Mouse (Mus musculus) MEL (cell line): Measurements from ENCODE around the gene Mob3b. TPM values are rescaled to one million over a fixed set of nuclear protein-coding genes. Genes with fewer than 3 reads are reported as not detected.

Experiments used
- DNase-seq: peaks from one replicate; pipeline ENCODE4 v3.0.0; 2011; ENCODE audit warnings: low read depth, low spot score
- H3K27ac ChIP-seq: 2 replicates; pipeline ENCODE4 v1.5.1; 2012; ENCODE audit warnings: low read depth, mild to moderate bottlenecking, control low read depth, low read length, moderate library complexity; ENCODE audit not compliant: control insufficient read depth
- H3K27me3 ChIP-seq, 2 experiments: fragments of 150-350 bp in 1 of 2; sonication (generic) in 1 of 2; 2 replicates each; pipeline ENCODE4 v1.6.1; 2012; ENCODE audit warnings: low read length in 2 of 2, mild to moderate bottlenecking in 2 of 2, improper control_type of control experiment in 1 of 2, moderate library complexity in 1 of 2; ENCODE audit not compliant: insufficient read depth in 2 of 2, control insufficient read depth in 1 of 2
- H3K36me3 ChIP-seq, 2 experiments: 2 replicates each; pipeline ENCODE4 v1.6.1; 2012 to 2014; ENCODE audit warnings: low read length in 2 of 2, improper control_type of control experiment in 1 of 2, inconsistent platforms in 1 of 2, mild to moderate bottlenecking in 1 of 2; ENCODE audit not compliant: insufficient read depth in 2 of 2, control insufficient read depth in 1 of 2
- H3K4me1 ChIP-seq, 2 experiments: fragments of 150-350 bp in 1 of 2; sonication (generic) in 1 of 2; 2 replicates each; pipeline ENCODE4 v1.6.1; 2012; ENCODE audit warnings: low read length in 2 of 2, improper control_type of control experiment in 1 of 2, mild to moderate bottlenecking in 1 of 2; ENCODE audit not compliant: insufficient read depth in 2 of 2, control insufficient read depth in 1 of 2
- H3K4me3 ChIP-seq, 2 experiments: fragments of 150-350 bp in 1 of 2; sonication (generic) in 1 of 2; 2 replicates each; pipeline ENCODE4 v1.5.1; 2012; ENCODE audit warnings: low read depth in 2 of 2, low read length in 2 of 2, mild to moderate bottlenecking in 2 of 2, moderate library complexity in 2 of 2, control low read depth in 1 of 2, improper control_type of control experiment in 1 of 2; ENCODE audit not compliant: control insufficient read depth in 1 of 2, insufficient read depth in 1 of 2
- H3K79me2 ChIP-seq: 2 replicates; pipeline ENCODE4 v1.6.1; 2012; ENCODE audit warnings: mild to moderate bottlenecking, low read length, moderate library complexity; ENCODE audit not compliant: control insufficient read depth, poor library complexity, insufficient read depth
- H3K9ac ChIP-seq: 2 replicates; pipeline ENCODE4 v1.6.1; 2012; ENCODE audit warnings: low read depth, mild to moderate bottlenecking, control low read depth, low read length, moderate library complexity; ENCODE audit not compliant: control insufficient read depth, poor library complexity, severe bottlenecking
- H3K9me3 ChIP-seq: fragments of 150-350 bp; sonication (generic); replicated peaks from 2 replicates; pipeline ENCODE4 v1.6.1; 2012; ENCODE audit warnings: mild to moderate bottlenecking, low read length, improper control_type of control experiment, moderate library complexity; ENCODE audit not compliant: insufficient read depth
- CHD2 ChIP-seq: IDR thresholded peaks from 2 replicates; pipeline ENCODE4 v1.6.1; 2011; ENCODE audit warnings: low read length, improper control_type of control experiment
- CTCF ChIP-seq, 3 experiments: IDR thresholded peaks in 2 of 3; conservative IDR thresholded peaks in 1 of 3; 2 replicates each; pipeline ENCODE4 v1.5.1; 2011 to 2012; ENCODE audit warnings: low read length in 3 of 3, low read depth in 2 of 3, mild to moderate bottlenecking in 2 of 3, improper control_type of control experiment in 1 of 3, inconsistent platforms in 1 of 3, mixed read lengths in 1 of 3, moderate library complexity in 1 of 3; ENCODE audit not compliant: control insufficient read depth in 1 of 3, insufficient read depth in 1 of 3, poor library complexity in 1 of 3, severe bottlenecking in 1 of 3
- E2F4 ChIP-seq: IDR thresholded peaks from 2 replicates; pipeline ENCODE4 v1.6.1; 2011; ENCODE audit warnings: low read depth, low read length, improper control_type of control experiment, borderline replicate concordance
- ETS1 ChIP-seq: IDR thresholded peaks from 2 replicates; pipeline ENCODE4 v1.6.1; 2012; ENCODE audit warnings: low read depth, mild to moderate bottlenecking, inconsistent platforms, low read length, improper control_type of control experiment, moderate library complexity
- GABPA ChIP-seq: IDR thresholded peaks from 2 replicates; pipeline ENCODE4 v1.6.1; 2012; ENCODE audit warnings: low read depth, mild to moderate bottlenecking, inconsistent platforms, low read length, improper control_type of control experiment, moderate library complexity
- GATA1 ChIP-seq: IDR thresholded peaks from 2 replicates; pipeline ENCODE4 v1.6.1; 2011; ENCODE audit warnings: low read depth, low read length, improper control_type of control experiment
- MAX ChIP-seq: IDR thresholded peaks from 2 replicates; pipeline ENCODE4 v1.6.1; 2011; ENCODE audit warnings: low read length, improper control_type of control experiment
- MAZ ChIP-seq: IDR thresholded peaks from 2 replicates; pipeline ENCODE4 v1.6.1; 2012; ENCODE audit warnings: low read depth, mild to moderate bottlenecking, inconsistent platforms, low read length, improper control_type of control experiment
- MEF2A ChIP-seq: IDR thresholded peaks from 2 replicates; pipeline ENCODE4 v1.6.1; 2014; ENCODE audit warnings: low read depth, mild to moderate bottlenecking, inconsistent platforms, low read length, improper control_type of control experiment; ENCODE audit not compliant: poor library complexity, insufficient replicate concordance, severe bottlenecking; ENCODE audit errors: extremely low read depth
- MYB ChIP-seq: IDR thresholded peaks from 2 replicates; pipeline ENCODE4 v1.6.1; 2011; ENCODE audit warnings: mild to moderate bottlenecking, low read depth, low read length, improper control_type of control experiment
- MYC ChIP-seq: IDR thresholded peaks from 2 replicates; pipeline ENCODE4 v1.6.1; 2011; ENCODE audit warnings: low read depth, mild to moderate bottlenecking, low read length, improper control_type of control experiment, moderate library complexity
- POLR2A ChIP-seq, 2 experiments: IDR thresholded peaks; 2 replicates each; pipeline ENCODE4 v1.6.1; 2011 to 2012; ENCODE audit warnings: low read length in 2 of 2, mild to moderate bottlenecking in 2 of 2, control low read depth in 1 of 2, improper control_type of control experiment in 1 of 2, low read depth in 1 of 2, moderate library complexity in 1 of 2; ENCODE audit not compliant: control insufficient read depth in 1 of 2, insufficient read depth in 1 of 2, poor library complexity in 1 of 2
- POLR2AphosphoS2 ChIP-seq: IDR thresholded peaks from 2 replicates; pipeline ENCODE4 v1.6.1; 2011; ENCODE audit warnings: low read length, improper control_type of control experiment
- POLR2AphosphoS5 ChIP-seq: IDR thresholded peaks from 2 replicates; pipeline ENCODE4 v1.6.1; 2012; ENCODE audit warnings: low read depth, borderline replicate concordance, mild to moderate bottlenecking, inconsistent platforms, low read length, moderate library complexity, mixed read lengths
- RAD21 ChIP-seq: IDR thresholded peaks from 2 replicates; pipeline ENCODE4 v1.6.1; 2011; ENCODE audit warnings: mild to moderate bottlenecking, low read depth, low read length, improper control_type of control experiment
- SMC3 ChIP-seq: IDR thresholded peaks from 2 replicates; pipeline ENCODE4 v1.6.1; 2011; ENCODE audit warnings: low read depth, low read length, improper control_type of control experiment
- TAL1 ChIP-seq: IDR thresholded peaks from 2 replicates; pipeline ENCODE4 v1.6.1; 2012; ENCODE audit warnings: mild to moderate bottlenecking, inconsistent platforms, low read length, moderate library complexity, mixed read lengths
- UBTF ChIP-seq: IDR thresholded peaks from 2 replicates; pipeline ENCODE4 v1.6.1; 2012; ENCODE audit warnings: low read depth, mild to moderate bottlenecking, inconsistent platforms, low read length, improper control_type of control experiment, moderate library complexity, borderline replicate concordance; ENCODE audit not compliant: insufficient read depth
- ZKSCAN1 ChIP-seq: IDR thresholded peaks from 2 replicates; pipeline ENCODE4 v1.6.1; 2012; ENCODE audit warnings: low read depth, mild to moderate bottlenecking, inconsistent platforms, low read length, improper control_type of control experiment, moderate library complexity
- ZMIZ1 ChIP-seq: IDR thresholded peaks from 2 replicates; pipeline ENCODE4 v1.6.1; 2012; ENCODE audit warnings: low read depth, mild to moderate bottlenecking, inconsistent platforms, low read length, improper control_type of control experiment, moderate library complexity
- ZNF384 ChIP-seq: IDR thresholded peaks from 2 replicates; pipeline ENCODE4 v1.6.1; 2012; ENCODE audit warnings: low read depth, mild to moderate bottlenecking, inconsistent platforms, low read length, improper control_type of control experiment
- polyA plus RNA-seq, 2 experiments: library from polyadenylated mRNA; stranded (reverse) in 1 of 2; unstranded in 1 of 2; fragments of >175 nt in 1 of 2; fragments of >200 nt in 1 of 2; gene quantifications; 2 replicates each; pipeline versions ENCODE4 v1.2.1 to v1.2.4; 2012; ENCODE audit warnings: low replicate concordance in 2 of 2, low read depth in 1 of 2; ENCODE audit not compliant: insufficient read length in 2 of 2, insufficient read depth in 1 of 2, missing spikeins in 1 of 2
- total RNA-seq: library from RNA; depleted of rRNA; stranded (reverse); fragments of 300-350 nt; gene quantifications from 2 replicates; pipeline ENCODE4 v1.2.3, GENCODE M21; 2012

Mob3b gene
- total and polyA plus RNA-seq, 3 experiments, result 3.8 to 4.2 TPM; not detected in 1

GRCm38 (mm10) chr4:35113516-35114248 lies 43.6 kb downstream of the Mob3b start:
- H3K27ac ChIP-seq, result no peak overlapping the region
- no peak overlapping the region for H3K9ac ChIP-seq
- no peaks in the 10 kb centered on the region for H3K36me3 ChIP-seq
- TF ChIP-seq UBTF (no peak), GATA1 (no peak), ZMIZ1 (no peak), RAD21 (no peak)
- H3K9me3 ChIP-seq, result no peaks in the 10 kb centered on the region
- no peaks in the 10 kb centered on the region for H3K79me2 ChIP-seq
- no peaks in the 10 kb centered on the region for H3K4me1 ChIP-seq
- H3K4me3 ChIP-seq, result no peak overlapping the region
- no peaks in the 10 kb centered on the region for H3K27me3 ChIP-seq
- no peak for DNase-seq

DNA sequence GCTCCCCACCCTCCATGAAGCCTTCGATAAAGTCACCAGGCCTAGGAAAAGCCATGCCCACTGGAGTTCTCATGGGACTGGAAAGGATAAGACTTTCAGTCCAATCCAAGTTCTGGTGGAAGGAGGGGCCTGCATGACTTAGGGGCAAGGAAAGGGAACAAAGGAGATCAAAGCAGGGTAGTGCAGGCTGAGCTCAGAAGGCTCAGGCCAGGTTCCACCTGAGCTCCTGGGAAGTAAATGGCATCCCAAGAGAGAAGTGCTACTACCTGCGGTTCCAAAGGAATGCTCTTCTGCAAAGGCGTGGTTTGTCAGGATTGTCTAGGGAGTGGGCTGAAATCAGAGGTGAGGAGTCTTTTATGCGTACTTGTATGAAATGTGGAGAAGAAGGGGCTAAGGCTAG lies 44.8 kb downstream of the Mob3b start:
- no peaks in the 10 kb centered on the region for H3K9me3 ChIP-seq
- no peaks in the 10 kb centered on the region for H3K36me3 ChIP-seq
- TF ChIP-seq POLR2A (IDR thresholded peaks at IDR 0.05; ENCODE audit: control insufficient read depth in 1 of 2, insufficient read depth in 1 of 2, low read depth in 1 of 2, low read length in 2 of 2, poor library complexity in 1 of 2), result no peak
- no peak for TF ChIP-seq ETS1
- TF ChIP-seq CHD2, result no peak
- no peak for TF ChIP-seq ZNF384
- TF ChIP-seq MYB, result no peak
- no peak for TF ChIP-seq E2F4
- TF ChIP-seq CTCF (IDR thresholded peaks at IDR 0.05 in 2 of 3, conservative IDR thresholded peaks at IDR 0.05 in 1 of 3; ENCODE audit: control insufficient read depth in 1 of 3, insufficient read depth in 1 of 3, low read depth in 2 of 3, low read length in 3 of 3, poor library complexity in 1 of 3, severe bottlenecking in 1 of 3), result no peak
- no peak for TF ChIP-seq UBTF
- TF ChIP-seq MAZ, result no peak
- TF ChIP-seq MAX, result no peak
- no peak for TF ChIP-seq SMC3
- TF ChIP-seq TAL1, result no peak
- no peak for TF ChIP-seq POLR2AphosphoS2
- TF ChIP-seq MEF2A, result no peak
- TF ChIP-seq ZKSCAN1, result no peak
- no peak for TF ChIP-seq MYC
- no peak for TF ChIP-seq RAD21
- TF ChIP-seq GABPA, result no peak
- no peak for TF ChIP-seq GATA1
- no peak for TF ChIP-seq POLR2AphosphoS5
- H3K4me1 ChIP-seq, result no peaks in the 10 kb centered on the region
- H3K9ac ChIP-seq, result no peak overlapping the region
- no peaks in the 10 kb centered on the region for H3K27me3 ChIP-seq
- H3K79me2 ChIP-seq, result no peaks in the 10 kb centered on the region
- no peak overlapping the region for H3K4me3 ChIP-seq
- no peak overlapping the region for H3K27ac ChIP-seq
- no peak for DNase-seq
